Mouse (Mus musculus): ENCODE data around the gene Six5. TPM values are rescaled to one million over a fixed set of nuclear protein-coding genes. Genes with fewer than 3 reads are reported as not detected.
"Not testable (repeated sequence)": the region's sequence is repeated elsewhere in the genome, so short reads cannot be mapped to it uniquely, and the experiment has no call there.

The Six5 gene
- polyA plus RNA-seq, 1 experiment = 9.8 TPM

DNA sequence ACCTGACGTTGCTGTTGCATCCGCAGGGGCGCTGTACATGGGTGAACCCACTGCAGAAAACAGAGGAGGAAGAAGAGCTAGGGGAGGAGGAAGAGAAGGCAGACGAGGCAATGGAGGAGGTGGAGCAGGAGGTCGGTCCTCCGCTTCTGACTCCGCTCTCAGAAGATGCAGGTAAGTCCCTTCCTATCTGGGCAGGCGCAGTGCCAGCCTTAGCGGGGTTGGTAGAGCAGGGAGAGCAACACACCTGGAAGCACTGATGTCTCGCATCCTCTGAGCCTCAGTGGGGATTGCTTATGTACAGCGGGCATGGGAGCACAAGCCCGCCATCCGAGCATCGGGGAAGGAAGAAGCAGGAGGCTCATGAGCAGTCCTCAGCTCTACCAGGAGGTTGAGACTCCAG lies 27.3 kb upstream of the Six5 start:
- TF ChIP-seq POLR2A (IDR thresholded peaks at IDR 0.05; ENCODE audit: low read depth, low read length) (no peak), CTCF (IDR thresholded peaks at IDR 0.05; ENCODE audit: extremely low read depth, insufficient read depth, insufficient read length, insufficient replicate concordance) (no peak)
- no peak for DNase-seq (ENCODE audit: low read depth in 1 of 2, low spot score in 2 of 2)
- H3K27me3 ChIP-seq (ENCODE audit: control insufficient read depth, insufficient read depth, low read length) = peaks cover 12% of the 10 kb centered on the region
- H3K36me3 ChIP-seq (ENCODE audit: control insufficient read depth, insufficient read depth, low read length) = no peaks in the 10 kb centered on the region
- H3K4me1 ChIP-seq (ENCODE audit: control insufficient read depth, insufficient read depth, insufficient read length) = no peaks in the 10 kb centered on the region
- H3K4me3 ChIP-seq (ENCODE audit: extremely low read depth, insufficient read depth, insufficient read length) = no peak overlapping the region
- WGBS = 33% methylated on average over 14 of the region's 14 CpGs
- H3K27ac ChIP-seq (ENCODE audit: insufficient read depth, low read length) = no peak overlapping the region

DNA sequence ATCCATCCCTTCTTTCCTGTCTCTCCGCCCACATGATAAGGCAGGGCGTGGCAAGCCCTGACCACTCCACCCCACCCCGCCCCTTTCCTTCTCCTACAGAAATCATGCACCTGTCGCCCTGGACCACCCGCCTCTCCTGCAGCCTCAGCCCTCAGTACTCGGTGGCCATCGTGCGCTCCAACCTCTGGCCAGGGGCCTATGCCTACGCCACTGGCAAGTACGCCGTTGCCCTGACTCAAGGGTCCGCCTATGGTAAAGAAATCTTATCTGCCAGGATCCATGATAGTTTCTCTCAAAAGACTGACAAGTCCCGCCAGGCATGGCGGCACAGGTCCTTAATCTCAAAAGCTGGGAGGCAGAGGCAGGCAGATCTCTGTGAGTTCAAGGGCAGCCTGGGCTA lies 26.5 kb upstream of the Six5 start:
- DNase-seq (ENCODE audit: low read depth in 1 of 2, low spot score in 2 of 2) = no peak
- Histone ChIP-seq H3K4me1 (ENCODE audit: control insufficient read depth, insufficient read depth, insufficient read length) (no peaks in the 10 kb centered on the region), H3K4me3 (ENCODE audit: extremely low read depth, insufficient read depth, insufficient read length) (no peak overlapping the region), H3K27me3 (ENCODE audit: control insufficient read depth, insufficient read depth, low read length) (peaks cover 12% of the 10 kb centered on the region), H3K36me3 (ENCODE audit: control insufficient read depth, insufficient read depth, low read length) (no peaks in the 10 kb centered on the region), H3K27ac (ENCODE audit: insufficient read depth, low read length) (no peak overlapping the region)
- 68% methylated on average over 12 of the region's 14 CpGs for WGBS
- TF ChIP-seq CTCF (IDR thresholded peaks at IDR 0.05; ENCODE audit: extremely low read depth, insufficient read depth, insufficient read length, insufficient replicate concordance) (no peak), POLR2A (IDR thresholded peaks at IDR 0.05; ENCODE audit: low read depth, low read length) (no peak)

DNA sequence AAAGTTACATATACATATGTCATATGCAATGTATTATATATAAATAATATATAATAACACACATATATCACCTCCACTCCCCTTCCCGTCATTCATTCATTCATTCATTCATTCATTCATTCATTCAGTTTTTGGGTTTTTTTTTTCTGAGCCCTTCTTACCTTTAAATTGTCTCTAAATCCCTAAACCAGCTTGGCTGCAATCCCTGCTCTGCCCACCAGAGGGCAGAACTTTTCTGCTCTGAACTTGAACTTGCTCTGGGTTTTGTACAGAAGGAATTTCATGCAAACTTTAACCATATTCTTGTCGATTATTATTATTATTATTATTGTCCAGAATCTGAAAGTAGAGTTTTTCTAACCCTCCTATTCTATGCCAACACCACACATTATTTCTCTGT lies 25.7 kb upstream of the Six5 start:
- DNase-seq (ENCODE audit: low read depth in 1 of 2, low spot score in 2 of 2) = peak; percentile 57 to 69
- TF ChIP-seq POLR2A (IDR thresholded peaks at IDR 0.05; ENCODE audit: low read depth, low read length) = no peak
- peak; percentile 78; the same call in 1 of the 2 replicates for TF ChIP-seq CTCF (IDR thresholded peaks at IDR 0.05; ENCODE audit: extremely low read depth, insufficient read depth, insufficient read length, insufficient replicate concordance)
- Histone ChIP-seq H3K36me3 (ENCODE audit: control insufficient read depth, insufficient read depth, low read length) (no peaks in the 10 kb centered on the region), H3K4me1 (ENCODE audit: control insufficient read depth, insufficient read depth, insufficient read length) (no peaks in the 10 kb centered on the region), H3K27ac (ENCODE audit: insufficient read depth, low read length) (no peak overlapping the region), H3K4me3 (ENCODE audit: extremely low read depth, insufficient read depth, insufficient read length) (no peak overlapping the region), H3K27me3 (ENCODE audit: control insufficient read depth, insufficient read depth, low read length) (peaks cover 11% of the 10 kb centered on the region)
- WGBS = 2% methylated on average over 2 of the region's 2 CpGs

DNA sequence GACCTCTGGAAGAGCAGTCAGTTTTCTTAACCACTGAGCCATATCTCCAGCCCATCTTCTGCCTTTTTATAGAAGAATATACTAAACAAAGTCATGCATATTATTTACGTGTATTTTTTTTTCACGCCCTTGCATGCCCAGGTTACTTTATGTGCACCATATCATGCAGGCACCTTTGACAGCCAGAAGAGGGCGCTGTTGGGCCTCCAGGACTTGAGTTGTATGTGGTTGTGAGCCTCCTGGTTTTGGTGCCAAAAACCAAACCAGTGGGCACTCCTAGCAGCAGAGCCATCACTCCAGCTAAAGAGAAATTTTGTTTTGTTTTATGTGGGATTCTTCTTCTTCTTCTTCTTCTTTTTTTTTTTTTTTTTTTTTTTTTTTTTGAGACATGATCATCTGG lies 24.9 kb upstream of the Six5 start:
- Histone ChIP-seq H3K36me3 (ENCODE audit: control insufficient read depth, insufficient read depth, low read length) (no peaks in the 10 kb centered on the region), H3K27me3 (ENCODE audit: control insufficient read depth, insufficient read depth, low read length) (peaks cover 13% of the 10 kb centered on the region), H3K4me3 (ENCODE audit: extremely low read depth, insufficient read depth, insufficient read length) (no peak overlapping the region), H3K4me1 (ENCODE audit: control insufficient read depth, insufficient read depth, insufficient read length) (no peaks in the 10 kb centered on the region), H3K27ac (ENCODE audit: insufficient read depth, low read length) (no peak overlapping the region)
- TF ChIP-seq POLR2A (IDR thresholded peaks at IDR 0.05; ENCODE audit: low read depth, low read length) (no peak), CTCF (IDR thresholded peaks at IDR 0.05; ENCODE audit: extremely low read depth, insufficient read depth, insufficient read length, insufficient replicate concordance) (peak; percentile 23; the same call in 1 of the 2 replicates)
- whole genome bisulfite sequencing = 52% methylated on average over 3 of the region's 3 CpGs
- no peak for DNase-seq (ENCODE audit: low read depth in 1 of 2, low spot score in 2 of 2)

DNA sequence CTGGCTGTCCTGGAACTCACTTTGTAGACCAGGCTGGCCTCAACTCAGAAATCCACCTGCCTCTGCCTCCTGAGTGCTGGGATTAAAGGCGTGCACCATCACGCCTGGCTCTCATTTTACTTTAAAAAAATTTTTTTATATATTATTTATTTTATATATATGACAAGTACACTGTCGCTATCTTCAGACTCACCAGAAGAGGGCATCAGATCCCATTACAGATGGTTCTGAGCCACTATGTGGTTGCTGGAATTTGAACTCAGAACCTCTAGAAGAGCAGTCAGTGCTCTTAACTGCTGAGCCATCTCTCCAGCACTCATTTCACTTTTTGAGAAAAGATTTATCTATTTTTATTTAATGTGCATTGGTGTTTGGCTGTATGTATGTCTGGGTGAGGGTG lies 23.4 kb upstream of the Six5 start:
- not testable (repeated sequence) for H3K27ac ChIP-seq (ENCODE audit: insufficient read depth, low read length); H3K36me3 ChIP-seq (ENCODE audit: control insufficient read depth, insufficient read depth, low read length); H3K4me1 ChIP-seq (ENCODE audit: control insufficient read depth, insufficient read depth, insufficient read length); H3K4me3 ChIP-seq (ENCODE audit: extremely low read depth, insufficient read depth, insufficient read length); DNase-seq (ENCODE audit: low read depth in 1 of 2, low spot score in 2 of 2)
- 34% methylated on average over 3 of the region's 3 CpGs for WGBS
- peaks cover 17% of the 10 kb centered on the region for H3K27me3 ChIP-seq (ENCODE audit: control insufficient read depth, insufficient read depth, low read length)

DNA sequence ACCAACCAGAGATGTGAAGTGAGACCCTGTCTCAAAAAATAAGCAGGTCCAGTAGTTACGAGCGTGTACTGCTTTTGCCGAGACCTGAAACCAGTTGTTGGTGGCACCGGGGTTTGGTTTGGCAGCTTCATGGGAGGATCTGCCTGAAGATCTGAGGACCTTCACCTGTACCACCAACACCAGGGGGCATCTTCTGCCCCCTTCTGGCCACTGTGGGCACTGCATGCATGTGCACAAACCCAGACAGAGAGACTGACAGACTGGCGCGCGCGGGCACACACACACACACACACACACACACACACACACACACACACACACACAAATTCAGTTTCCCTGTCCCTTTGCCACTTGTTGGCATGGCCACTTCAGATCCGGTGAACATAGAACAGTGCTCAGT lies 20.9 kb upstream of the Six5 start:
- DNase-seq (ENCODE audit: low read depth in 1 of 2, low spot score in 2 of 2) = no peak
- H3K27ac ChIP-seq (ENCODE audit: insufficient read depth, low read length) = no peak overlapping the region
- peaks cover 17% of the 10 kb centered on the region for H3K27me3 ChIP-seq (ENCODE audit: control insufficient read depth, insufficient read depth, low read length)
- H3K36me3 ChIP-seq (ENCODE audit: control insufficient read depth, insufficient read depth, low read length) = no peaks in the 10 kb centered on the region
- WGBS = 71% methylated on average over 9 of the region's 9 CpGs
- TF ChIP-seq CTCF (IDR thresholded peaks at IDR 0.05; ENCODE audit: extremely low read depth, insufficient read depth, insufficient read length, insufficient replicate concordance) = 0 out of 2 replicates have a peak, but pooled peaks have one; percentile 10
- no peak for TF ChIP-seq POLR2A (IDR thresholded peaks at IDR 0.05; ENCODE audit: low read depth, low read length)
- no peak overlapping the region for H3K4me3 ChIP-seq (ENCODE audit: extremely low read depth, insufficient read depth, insufficient read length)
- H3K4me1 ChIP-seq (ENCODE audit: control insufficient read depth, insufficient read depth, insufficient read length) = peaks cover 19% of the 10 kb centered on the region

DNA sequence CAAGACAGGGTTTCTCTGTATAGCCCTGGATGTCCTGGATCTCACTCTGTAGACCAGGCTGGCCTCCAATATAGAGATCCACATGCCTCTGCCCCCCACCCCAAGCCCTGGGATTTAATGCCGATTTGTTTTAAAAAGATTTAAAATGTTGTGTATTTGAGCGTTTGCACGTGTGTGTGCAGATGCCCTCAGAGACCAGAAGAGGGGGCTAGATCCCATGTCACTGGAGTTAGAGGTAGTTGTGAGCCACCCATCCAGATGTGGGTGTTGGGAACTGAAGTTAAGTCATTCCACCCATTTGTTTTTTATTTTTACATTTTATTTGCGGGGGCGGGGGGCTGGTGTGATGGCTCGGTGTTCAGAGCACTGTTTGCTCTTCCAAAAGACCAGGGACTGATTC lies 19.9 kb upstream of the Six5 start:
- no peak for TF ChIP-seq POLR2A (IDR thresholded peaks at IDR 0.05; ENCODE audit: low read depth, low read length)
- no peak for TF ChIP-seq CTCF (IDR thresholded peaks at IDR 0.05; ENCODE audit: extremely low read depth, insufficient read depth, insufficient read length, insufficient replicate concordance)
- H3K4me1 ChIP-seq (ENCODE audit: control insufficient read depth, insufficient read depth, insufficient read length) = peaks cover 19% of the 10 kb centered on the region
- no peak overlapping the region for H3K4me3 ChIP-seq (ENCODE audit: extremely low read depth, insufficient read depth, insufficient read length)
- no peaks in the 10 kb centered on the region for H3K36me3 ChIP-seq (ENCODE audit: control insufficient read depth, insufficient read depth, low read length)
- peaks cover 20% of the 10 kb centered on the region for H3K27me3 ChIP-seq (ENCODE audit: control insufficient read depth, insufficient read depth, low read length)
- H3K27ac ChIP-seq (ENCODE audit: insufficient read depth, low read length) = no peak overlapping the region
- DNase-seq (ENCODE audit: low read depth in 1 of 2, low spot score in 2 of 2) = no peak
- WGBS = 94% methylated on average over 6 of the region's 6 CpGs

Measured in spleen, adult 2 months (tissue).